Mouse (Mus musculus): ENCODE results near the gene Dcaf15. TPM values are rescaled to one million over a fixed set of nuclear protein-coding genes. Genes with fewer than 3 reads are reported as not detected.

Dcaf15 gene
- total RNA-seq (2023) = 68.1 TPM

GRCm38 (mm10) chr8:84104697-84105609 is at the start of gene Dcaf15:
Dcaf15 (minus strand) TSS chr8:84104768.

GRCm38 (mm10) chr8:84147769-84148530 is 43.4 kb upstream of the Dcaf15 start, which contains the start of the genes Cc2d1a and 4930432K21Rik:
Cc2d1a (minus strand) TSS chr8:84147936.
4930432K21Rik (plus strand) TSS chr8:84148025.

GRCm38 (mm10) chr8:84125656-84126055 is 21.1 kb upstream of the Dcaf15 start, which contains the start of gene Podnl1:
Podnl1 (plus strand) TSS chr8:84125989.

GRCm38 (mm10) chr8:84066291-84066930 is 38.2 kb downstream of the Dcaf15 start, which contains the start of gene Rfx1:
Rfx1 (plus strand) TSS chr8:84066834.

GRCm38 (mm10) chr8:84065037-84065436 is 39.5 kb downstream of the Dcaf15 start, which contains the start of gene Gm10643:
Gm10643 (minus strand) TSS chr8:84065137.

Other genes with a start within 250 kb of the Dcaf15 start
- 59.6 TPM for gene Adgrl1, start 204.7 kb downstream of the Dcaf15 start, total RNA-seq (2023)
- gene Gm10644, start 149.6 kb downstream of the Dcaf15 start, total RNA-seq (2023) = 0.46 TPM
- gene Asf1b, start 149.3 kb downstream of the Dcaf15 start, total RNA-seq (2023) = 8.2 TPM
- gene Prkaca, start 131.8 kb downstream of the Dcaf15 start, total RNA-seq (2023) = 36.2 TPM
- gene Samd1, start 107.1 kb downstream of the Dcaf15 start, total RNA-seq (2023) = 36.0 TPM
- not detected for gene 1700067K01Rik, start 103.3 kb downstream of the Dcaf15 start, total RNA-seq (2023)
- gene 2210011C24Rik, start 92.6 kb downstream of the Dcaf15 start, total RNA-seq (2023) = not detected
- not detected for gene Palm3, start 83.3 kb downstream of the Dcaf15 start, total RNA-seq (2023)
- gene Il27ra, start 62.2 kb downstream of the Dcaf15 start, total RNA-seq (2023) = 324 TPM
- 0.89 TPM for gene Rln3, start 59.8 kb downstream of the Dcaf15 start, total RNA-seq (2023)
- 7.0 TPM for gene Gm10643, start 39.6 kb downstream of the Dcaf15 start, total RNA-seq (2023)
- 130 TPM for gene Rfx1, start 37.9 kb downstream of the Dcaf15 start, total RNA-seq (2023)
- gene Podnl1, start 21.2 kb upstream of the Dcaf15 start, total RNA-seq (2023) = 6.4 TPM
- 36.5 TPM for gene Cc2d1a, start 43.2 kb upstream of the Dcaf15 start, total RNA-seq (2023)
- gene 4930432K21Rik, start 43.3 kb upstream of the Dcaf15 start, total RNA-seq (2023) = 3.2 TPM
- not detected for gene Nanos3, start 80.4 kb upstream of the Dcaf15 start, total RNA-seq (2023)
- 29.1 TPM for gene Zswim4, start 132.3 kb upstream of the Dcaf15 start, total RNA-seq (2023)
- 163 TPM for gene D8Ertd738e, start 145.0 kb upstream of the Dcaf15 start, total RNA-seq (2023)
- gene Mri1, start 152.6 kb upstream of the Dcaf15 start, total RNA-seq (2023) = 35.8 TPM
- 25.9 TPM for gene Ccdc130, start 165.6 kb upstream of the Dcaf15 start, total RNA-seq (2023)